Mouse (Mus musculus) hindbrain, embryonic 13.5 days (tissue): ENCODE data around the gene Ackr3. TPM values are rescaled to one million over a fixed set of nuclear protein-coding genes. Genes with fewer than 3 reads are reported as not detected.

Source experiments
- ATAC-seq: fragments of 200-750 bp; cut with Nextera tagmentation; 2 replicates; pipeline ENCODE4 v1.8.0; 2017; ENCODE audit warnings: moderate TSS enrichment; ENCODE audit not compliant: low FRiP score
- H3K27ac ChIP-seq: fragments of 300-500 bp; sonication (generic); 2 replicates; pipeline ENCODE4 v1.5.1; 2015; ENCODE audit warnings: inconsistent platforms, mild to moderate bottlenecking, moderate library complexity
- H3K27me3 ChIP-seq: fragments of 300-500 bp; sonication (generic); 2 replicates; pipeline ENCODE4 v1.6.1; 2015; ENCODE audit warnings: mild to moderate bottlenecking, inconsistent platforms
- H3K36me3 ChIP-seq: fragments of 300-500 bp; sonication (generic); 2 replicates; pipeline ENCODE4 v1.6.1; 2015; ENCODE audit warnings: mild to moderate bottlenecking, inconsistent platforms
- H3K4me1 ChIP-seq: fragments of 300-500 bp; sonication (generic); replicated peaks from 2 replicates; pipeline ENCODE4 v1.6.1; 2015; ENCODE audit warnings: inconsistent platforms
- H3K4me2 ChIP-seq: fragments of 300-500 bp; sonication (generic); 2 replicates; pipeline ENCODE4 v1.6.1; 2015; ENCODE audit warnings: inconsistent platforms, mild to moderate bottlenecking, moderate library complexity
- H3K4me3 ChIP-seq: fragments of 300-500 bp; sonication (generic); 2 replicates; pipeline ENCODE4 v1.5.1; 2015; ENCODE audit warnings: mild to moderate bottlenecking, inconsistent platforms
- H3K9ac ChIP-seq: fragments of 300-500 bp; sonication (generic); 2 replicates; pipeline ENCODE4 v1.6.1; 2015; ENCODE audit warnings: mild to moderate bottlenecking, inconsistent platforms
- H3K9me3 ChIP-seq: fragments of 300-500 bp; sonication (generic); 2 replicates; pipeline ENCODE4 v1.6.1; 2016; ENCODE audit warnings: inconsistent platforms
- whole genome bisulfite sequencing: fragments of 180-500 bp; shearing (Covaris S2); methylation state at CpG from one replicate; pipeline ENCODE4 v1.1.7; 2015; 5-methylcytosine and 5-hydroxymethylcytosine counted together
- polyA plus RNA-seq: library from polyadenylated mRNA; unstranded; fragments of >200 nt; fragmentation: Nextera tagmentation; extraction: Ambion mirVana; gene quantifications from 2 replicates; pipeline ENCODE4 v1.2.1, GENCODE M21; 2015

Gene Ackr3
- polyA plus RNA-seq, 1 experiment from 2014 or later, result 13.9 TPM

GRCm38 (mm10) chr1:90180966-90181699 lies 22.6 kb upstream of the Ackr3 start:
- ATAC-seq, result no peak
- WGBS, result 81% methylated on average over 12 of the region's 12 CpGs
- Histone ChIP-seq H3K4me1 (peaks cover 3% of the 10 kb centered on the region; the same call in 1 of the 2 replicates), H3K4me2 (no peak overlapping the region), H3K36me3 (no peaks in the 10 kb centered on the region), H3K9ac (no peak overlapping the region), H3K27ac (no peak overlapping the region), H3K27me3 (0 out of 2 replicates have a peak, but pooled peaks cover 6% of the 10 kb centered on the region), H3K9me3 (0 out of 2 replicates have a peak, but pooled peaks cover 2% of the 10 kb centered on the region), H3K4me3 (no peak overlapping the region)

GRCm38 (mm10) chr1:90182521-90182920 lies 21.3 kb upstream of the Ackr3 start:
- H3K9ac ChIP-seq, result no peak overlapping the region
- H3K27ac ChIP-seq, result no peak overlapping the region
- no peaks in the 10 kb centered on the region for H3K36me3 ChIP-seq
- H3K27me3 ChIP-seq, result 0 out of 2 replicates have a peak, but pooled peaks cover 6% of the 10 kb centered on the region
- no peak for ATAC-seq
- 0 out of 2 replicates have a peak, but pooled peaks cover 5% of the 10 kb centered on the region for H3K9me3 ChIP-seq
- H3K4me2 ChIP-seq, result no peak overlapping the region
- no peaks in the 10 kb centered on the region for H3K4me1 ChIP-seq
- 66% methylated on average over 5 of the region's 5 CpGs for WGBS
- H3K4me3 ChIP-seq, result no peak overlapping the region

- Histone ChIP-seq H3K27me3 (0 out of 2 replicates have a peak, but pooled peaks cover 6% of the 10 kb centered on the region), H3K27ac (no peak overlapping the region), H3K4me3 (no peak overlapping the region), H3K4me2 (no peak overlapping the region), H3K9ac (no peak overlapping the region), H3K36me3 (no peaks in the 10 kb centered on the region), H3K4me1 (no peaks in the 10 kb centered on the region), H3K9me3 (0 out of 2 replicates have a peak, but pooled peaks cover 5% of the 10 kb centered on the region)
- ATAC-seq, result no peak
- WGBS, result 69% methylated on average over 6 of the region's 6 CpGs
Observed at GRCm38 (mm10) chr1:90183602-90184001, 20.2 kb upstream of the Ackr3 start.

GRCm38 (mm10) chr1:90186173-90186572 lies 17.6 kb upstream of the Ackr3 start:
- H3K4me2 ChIP-seq, result no peak overlapping the region
- 0 out of 2 replicates have a peak, but pooled peaks cover 5% of the 10 kb centered on the region for H3K9me3 ChIP-seq
- H3K4me1 ChIP-seq, result peaks cover 12% of the 10 kb centered on the region; the same call in 1 of the 2 replicates
- 88% methylated on average over 4 of the region's 4 CpGs for WGBS
- H3K36me3 ChIP-seq, result no peaks in the 10 kb centered on the region
- H3K27ac ChIP-seq, result no peak overlapping the region
- no peak overlapping the region for H3K4me3 ChIP-seq
- H3K9ac ChIP-seq, result no peak overlapping the region
- ATAC-seq, result no peak
- peaks cover 10% of the 10 kb centered on the region; the same call in 1 of the 2 replicates for H3K27me3 ChIP-seq

GRCm38 (mm10) chr1:90186874-90187273 lies 16.9 kb upstream of the Ackr3 start:
- Histone ChIP-seq H3K9ac (no peak overlapping the region), H3K36me3 (no peaks in the 10 kb centered on the region), H3K4me1 (peaks cover 12% of the 10 kb centered on the region; the same call in 1 of the 2 replicates), H3K27ac (no peak overlapping the region), H3K4me2 (no peak overlapping the region), H3K4me3 (no peak overlapping the region), H3K27me3 (peaks cover 14% of the 10 kb centered on the region; the same call in 1 of the 2 replicates), H3K9me3 (0 out of 2 replicates have a peak, but pooled peaks cover 5% of the 10 kb centered on the region)
- no peak for ATAC-seq
- 91% methylated on average over 5 of the region's 5 CpGs for WGBS

- peaks cover 12% of the 10 kb centered on the region; the same call in 1 of the 2 replicates for H3K4me1 ChIP-seq
- WGBS, result 28% methylated on average over 6 of the region's 6 CpGs
Observed at GRCm38 (mm10) chr1:90189046-90189445, 14.7 kb upstream of the Ackr3 start.

GRCm38 (mm10) chr1:90201246-90201645 lies 2.5 kb upstream of the Ackr3 start:
- H3K9ac ChIP-seq, result no peak overlapping the region
- H3K27ac ChIP-seq, result no peak overlapping the region
- H3K9me3 ChIP-seq, result no peaks in the 10 kb centered on the region
- H3K4me2 ChIP-seq, result no peak overlapping the region
- peaks cover 27% of the 10 kb centered on the region for H3K27me3 ChIP-seq
- ATAC-seq, result no peak
- peaks cover 42% of the 10 kb centered on the region for H3K4me1 ChIP-seq
- no peaks in the 10 kb centered on the region for H3K36me3 ChIP-seq
- no peak overlapping the region for H3K4me3 ChIP-seq
- 80% methylated on average over 5 of the region's 5 CpGs for WGBS

More at GRCm38 (mm10) chr1:90189046-90189445, 14.7 kb upstream of the Ackr3 start:
- no peak for ATAC-seq
- H3K9me3 ChIP-seq, result 0 out of 2 replicates have a peak, but pooled peaks cover 5% of the 10 kb centered on the region
- no peak overlapping the region for H3K4me2 ChIP-seq
- no peak overlapping the region for H3K9ac ChIP-seq
- peaks cover 10% of the 10 kb centered on the region; the same call in 1 of the 2 replicates for H3K27me3 ChIP-seq
- H3K27ac ChIP-seq, result no peak overlapping the region
- no peaks in the 10 kb centered on the region for H3K36me3 ChIP-seq
- H3K4me3 ChIP-seq, result no peak overlapping the region

- WGBS, result 51% methylated on average over 2 of the region's 2 CpGs
- H3K4me1 ChIP-seq, result peaks cover 46% of the 10 kb centered on the region
- ATAC-seq, result no peak
Observed at GRCm38 (mm10) chr1:90201655-90202054, 2.1 kb upstream of the Ackr3 start.

GRCm38 (mm10) chr1:90202207-90202978 lies 1.4 kb upstream of the Ackr3 start:
- Histone ChIP-seq H3K4me1 (peaks cover 53% of the 10 kb centered on the region), H3K4me3 (no peak overlapping the region), H3K36me3 (no peaks in the 10 kb centered on the region), H3K4me2 (peak overlapping the region; percentile 64), H3K9me3 (no peaks in the 10 kb centered on the region), H3K27me3 (peaks cover 27% of the 10 kb centered on the region), H3K9ac (no peak overlapping the region; the same call in 1 of the 2 replicates), H3K27ac (no peak overlapping the region)
- WGBS, result 3% methylated on average over 23 of the region's 23 CpGs
- ATAC-seq, result peak; percentile 60

More at GRCm38 (mm10) chr1:90201655-90202054, 2.1 kb upstream of the Ackr3 start:
- H3K4me2 ChIP-seq, result no peak overlapping the region
- H3K4me3 ChIP-seq, result no peak overlapping the region
- H3K36me3 ChIP-seq, result no peaks in the 10 kb centered on the region
- H3K9ac ChIP-seq, result no peak overlapping the region
- H3K27me3 ChIP-seq, result peaks cover 27% of the 10 kb centered on the region
- no peak overlapping the region for H3K27ac ChIP-seq
- no peaks in the 10 kb centered on the region for H3K9me3 ChIP-seq

GRCm38 (mm10) chr1:90203341-90203740 lies 439 bp upstream of the Ackr3 start:
- Histone ChIP-seq H3K27me3 (peaks cover 27% of the 10 kb centered on the region), H3K9me3 (no peaks in the 10 kb centered on the region), H3K4me3 (peak overlapping the region; percentile 54; the same call in 1 of the 2 replicates), H3K9ac (no peak overlapping the region), H3K27ac (no peak overlapping the region), H3K4me2 (peak overlapping the region; percentile 64), H3K36me3 (no peaks in the 10 kb centered on the region), H3K4me1 (peaks cover 62% of the 10 kb centered on the region)
- no peak for ATAC-seq
- 6% methylated on average over 11 of the region's 11 CpGs for WGBS

- H3K27me3 ChIP-seq, result peaks cover 27% of the 10 kb centered on the region
- no peak for ATAC-seq
- H3K4me1 ChIP-seq, result peaks cover 77% of the 10 kb centered on the region
- H3K9me3 ChIP-seq, result no peaks in the 10 kb centered on the region
- peak overlapping the region; percentile 76 for H3K9ac ChIP-seq
- peak overlapping the region; percentile 54 for H3K4me3 ChIP-seq
- H3K27ac ChIP-seq, result peak overlapping the region; percentile 81
- peak overlapping the region; percentile 64 for H3K4me2 ChIP-seq
- H3K36me3 ChIP-seq, result no peaks in the 10 kb centered on the region
- 16% methylated on average over 1 of the region's 1 CpGs for WGBS
Observed at GRCm38 (mm10) chr1:90204821-90205220, 1.0 kb downstream of the Ackr3 start.

- WGBS, result under 1% methylated on average over 6 of the region's 6 CpGs
- Histone ChIP-seq H3K9me3 (no peaks in the 10 kb centered on the region), H3K27ac (peak overlapping the region; percentile 81), H3K4me2 (peak overlapping the region; percentile 64), H3K27me3 (peaks cover 27% of the 10 kb centered on the region), H3K4me1 (peaks cover 81% of the 10 kb centered on the region), H3K4me3 (peak overlapping the region; percentile 54), H3K36me3 (no peaks in the 10 kb centered on the region), H3K9ac (peak overlapping the region; percentile 76)
- no peak for ATAC-seq
Observed at GRCm38 (mm10) chr1:90205223-90205622, 1.4 kb downstream of the Ackr3 start.
